Mouse (Mus musculus): ENCODE results near the gene Gal3st1.
"Not testable (repeated sequence)": the region's sequence is repeated elsewhere in the genome, so short reads cannot be mapped to it uniquely, and the experiment has no call there.

DNA sequence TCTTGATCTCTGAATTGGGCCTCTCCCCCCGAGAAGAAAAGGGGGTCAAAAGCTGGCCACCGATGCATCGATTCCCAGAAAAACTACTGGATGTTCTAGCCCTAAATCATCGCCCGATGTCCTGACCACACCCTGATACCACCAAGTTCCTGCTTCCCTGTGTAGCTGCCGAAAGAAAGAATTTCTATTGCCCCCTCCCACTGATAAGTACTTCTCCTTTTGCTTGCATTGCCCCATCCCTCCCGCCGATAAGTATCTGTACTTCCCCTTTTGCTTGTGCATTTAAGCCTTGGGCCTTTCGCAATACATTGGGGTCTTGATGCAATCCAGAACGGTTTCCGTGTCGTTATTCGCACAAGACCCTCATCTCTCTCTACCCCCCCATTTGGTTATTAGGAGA is 38.7 kb downstream of the Gal3st1 start:
- not testable (repeated sequence) for TF ChIP-seq CTCF (IDR thresholded peaks at IDR 0.05; ENCODE audit: low read depth, low read length); EP300 (IDR thresholded peaks at IDR 0.05; ENCODE audit: insufficient read depth, low read depth, low read length)
